Mouse (Mus musculus) midbrain, postnatal 0 days (tissue): ENCODE measurements around the gene Ydjc. TPM values are rescaled to one million over a fixed set of nuclear protein-coding genes. Genes with fewer than 3 reads are reported as not detected.

Source experiments
- ATAC-seq: fragments of 200-750 bp; cut with Nextera tagmentation; 2 replicates; pipeline ENCODE4 v1.8.0; 2017; ENCODE audit warnings: moderate number of reproducible peaks, mild to moderate bottlenecking, moderate TSS enrichment, moderate library complexity; ENCODE audit not compliant: low FRiP score
- DNase-seq: peaks from one replicate; pipeline ENCODE4 v3.0.0-alpha.2; 2015; ENCODE audit warnings: low spot score
- H3K27ac ChIP-seq: fragments of 300-500 bp; sonication (generic); 2 replicates; pipeline ENCODE4 v1.5.1; 2014; ENCODE audit warnings: low read depth, mild to moderate bottlenecking, low read length, mixed read lengths
- H3K27me3 ChIP-seq: fragments of 300-500 bp; sonication (generic); 2 replicates; pipeline ENCODE4 v1.6.1; 2014; ENCODE audit warnings: low read length, control low read depth, mixed read lengths; ENCODE audit not compliant: insufficient read depth
- H3K36me3 ChIP-seq: fragments of 300-500 bp; sonication (generic); 2 replicates; pipeline ENCODE4 v1.6.1; 2014; ENCODE audit warnings: low read length, control low read depth, mixed read lengths; ENCODE audit not compliant: insufficient read depth
- H3K4me1 ChIP-seq: fragments of 300-500 bp; sonication (generic); 2 replicates; pipeline ENCODE4 v1.6.1; 2014; ENCODE audit warnings: mild to moderate bottlenecking, control low read depth, antibody characterized with exemption, low read length, mixed read lengths; ENCODE audit not compliant: insufficient read depth
- H3K4me2 ChIP-seq: fragments of 300-500 bp; sonication (generic); 2 replicates; pipeline ENCODE4 v1.6.1; 2014; ENCODE audit warnings: low read depth, mild to moderate bottlenecking, low read length, mixed read lengths; ENCODE audit not compliant: poor library complexity, severe bottlenecking
- H3K4me3 ChIP-seq: fragments of 300-500 bp; sonication (generic); 2 replicates; pipeline ENCODE4 v1.5.1; 2014; ENCODE audit warnings: low read depth, mild to moderate bottlenecking, low read length, moderate library complexity
- H3K9ac ChIP-seq: fragments of 300-500 bp; sonication (generic); replicated peaks from 2 replicates; pipeline ENCODE4 v1.6.1; 2014; ENCODE audit warnings: mild to moderate bottlenecking, low read length, moderate library complexity, mixed read lengths; ENCODE audit not compliant: poor library complexity, severe bottlenecking
- H3K9me3 ChIP-seq: fragments of 300-500 bp; sonication (generic); 2 replicates; pipeline ENCODE4 v1.6.1; 2016; ENCODE audit warnings: low read length, control low read depth
- CTCF ChIP-seq: IDR thresholded peaks from 2 replicates; pipeline ENCODE4 v1.5.1; 2016; ENCODE audit warnings: antibody characterized with exemption, mild to moderate bottlenecking
- WGBS: fragments of 180-500 bp; shearing (Covaris S2); extraction: QIAGEN DNeasy Blood & Tissue Kit; methylation state at CpG from one replicate; pipeline ENCODE4 v1.1.7; 2014; 5-methylcytosine and 5-hydroxymethylcytosine counted together
- polyA plus RNA-seq: library from polyadenylated mRNA; unstranded; fragments of >200 nt; fragmentation: Nextera tagmentation; extraction: Ambion mirVana; gene quantifications from 2 replicates; pipeline ENCODE4 v1.2.1, GENCODE M21; 2015
- total RNA-seq: library from RNA; depleted of rRNA; stranded (reverse); fragments of >200 nt; gene quantifications from 2 replicates; pipeline ENCODE4 v1.2.3, GENCODE M21; 2014

Gene Ydjc
- total and polyA plus RNA-seq, 2 experiments from 2014 or later = 48.9 to 60.3 TPM

GRCm38 (mm10) chr16:17131191-17132088 is 13.0 kb upstream of the Ydjc start:
- peak overlapping the region; percentile 98 for H3K4me2 ChIP-seq
- no peaks in the 10 kb centered on the region for H3K36me3 ChIP-seq
- H3K9me3 ChIP-seq = no peaks in the 10 kb centered on the region
- H3K4me3 ChIP-seq = peak overlapping the region; percentile 78
- TF ChIP-seq CTCF = no peak; the same call in 1 of the 2 replicates
- H3K27me3 ChIP-seq = no peaks in the 10 kb centered on the region
- ATAC-seq = peak; percentile 71
- 2% methylated on average over 43 of the region's 43 CpGs for WGBS
- peak overlapping the region; percentile 64 for H3K9ac ChIP-seq
- H3K4me1 ChIP-seq = peaks cover 6% of the 10 kb centered on the region; the same call in 1 of the 2 replicates
- DNase-seq = no peak
- H3K27ac ChIP-seq = no peak overlapping the region

GRCm38 (mm10) chr16:17132089-17132905 is 12.1 kb upstream of the Ydjc start, which contains the start of gene Sdf2l1:
TSS of gene Sdf2l1 (minus strand) at chr16:17132383.
- DNase-seq = peak; percentile 97
- TF ChIP-seq CTCF = peak; percentile 56
- Histone ChIP-seq H3K27me3 (no peaks in the 10 kb centered on the region), H3K4me1 (peaks cover 6% of the 10 kb centered on the region; the same call in 1 of the 2 replicates), H3K36me3 (no peaks in the 10 kb centered on the region), H3K9me3 (no peaks in the 10 kb centered on the region), H3K27ac (no peak within 1 kb of the TSS), H3K4me3 (peak within 1 kb of the TSS; percentile 78), H3K9ac (peak within 1 kb of the TSS; percentile 64), H3K4me2 (peak within 1 kb of the TSS; percentile 98)
- ATAC-seq = peak; percentile 99
- WGBS = under 1% methylated on average over 47 of the region's 47 CpGs

GRCm38 (mm10) chr16:17132906-17133200 is 11.6 kb upstream of the Ydjc start:
- H3K27ac ChIP-seq = no peak overlapping the region
- H3K27me3 ChIP-seq = no peaks in the 10 kb centered on the region
- ATAC-seq (no peak), DNase-seq (no peak)
- H3K4me3 ChIP-seq = peak overlapping the region; percentile 78
- TF ChIP-seq CTCF = no peak
- no peaks in the 10 kb centered on the region for H3K36me3 ChIP-seq
- H3K9me3 ChIP-seq = no peaks in the 10 kb centered on the region
- WGBS = 31% methylated on average over 7 of the region's 7 CpGs
- peak overlapping the region; percentile 98 for H3K4me2 ChIP-seq
- H3K9ac ChIP-seq = no peak overlapping the region
- H3K4me1 ChIP-seq = peaks cover 6% of the 10 kb centered on the region; the same call in 1 of the 2 replicates

- Histone ChIP-seq H3K27ac (no peak overlapping the region), H3K27me3 (no peaks in the 10 kb centered on the region), H3K36me3 (no peaks in the 10 kb centered on the region), H3K4me3 (no peak overlapping the region), H3K4me2 (no peak overlapping the region), H3K4me1 (no peaks in the 10 kb centered on the region), H3K9ac (no peak overlapping the region), H3K9me3 (no peaks in the 10 kb centered on the region)
- 91% methylated on average over 15 of the region's 15 CpGs for WGBS
- DNase-seq (no peak), ATAC-seq (no peak)
- TF ChIP-seq CTCF = no peak
These were observed 7.1 kb upstream of the Ydjc start for GRCm38 (mm10) chr16:17137355-17137754.

- WGBS = under 1% methylated on average over 34 of the region's 34 CpGs
- no peaks in the 10 kb centered on the region for H3K9me3 ChIP-seq
- H3K9ac ChIP-seq = peak within 1 kb of the TSS; percentile 77
- H3K4me2 ChIP-seq = peak within 1 kb of the TSS; percentile 88
- peak; percentile 81 for TF ChIP-seq CTCF
- H3K27me3 ChIP-seq = no peaks in the 10 kb centered on the region
- ATAC-seq (peak; percentile 88), DNase-seq (peak; percentile 95)
- peaks cover 3% of the 10 kb centered on the region; the same call in 1 of the 2 replicates for H3K4me1 ChIP-seq
- H3K36me3 ChIP-seq = no peaks in the 10 kb centered on the region; the same call in 1 of the 2 replicates
- H3K27ac ChIP-seq = peak within 1 kb of the TSS; percentile 80
- peak within 1 kb of the TSS; percentile 68 for H3K4me3 ChIP-seq
These were observed 2.4 kb downstream of the Ydjc start, which contains the start of gene Ccdc116 for GRCm38 (mm10) chr16:17146772-17147235. TSS of gene Ccdc116 (minus strand) at chr16:17147229.
